Mouse (Mus musculus) bone marrow macrophage, adult 2 months (primary cell): ENCODE measurements around the gene Cog6.

Source experiments
- CTCF ChIP-seq: IDR thresholded peaks from 2 replicates; pipeline ENCODE4 v1.5.1; 2012; ENCODE audit warnings: low read depth, mild to moderate bottlenecking, low read length, moderate library complexity
- POLR2A ChIP-seq: IDR thresholded peaks from 2 replicates; pipeline ENCODE4 v1.6.1; 2012; ENCODE audit warnings: mild to moderate bottlenecking, low read depth, low read length, borderline replicate concordance

DNA sequence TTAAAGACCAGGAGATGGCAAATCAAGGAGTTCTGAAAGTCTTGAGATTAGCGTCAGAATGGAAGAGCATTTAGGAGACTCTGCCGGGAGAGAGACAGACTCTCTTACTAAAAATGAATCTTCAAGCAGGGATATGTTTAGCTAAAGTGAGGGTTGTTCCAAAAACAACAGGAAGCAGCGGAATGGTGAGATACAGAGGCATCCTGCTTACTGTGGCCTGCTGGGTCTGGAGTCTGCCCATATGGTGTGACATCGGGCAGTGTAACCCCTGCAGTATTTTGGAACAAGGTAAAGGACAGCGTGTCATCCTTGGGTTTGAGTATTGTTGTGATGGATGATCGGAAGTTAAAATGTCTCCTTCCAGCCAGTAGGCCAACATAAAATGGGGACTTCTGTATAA, 29.3 kb upstream of the Cog6 start:
- TF ChIP-seq CTCF (no peak), POLR2A (no peak)
